Mouse (Mus musculus) cerebellum, adult 18-20 months (tissue): ENCODE data around the gene Acnat1.
"Not testable (repeated sequence)": the region's sequence is repeated elsewhere in the genome, so short reads cannot be mapped to it uniquely, and the experiment has no call there.

Experiments
- DNase-seq, 2 experiments: peaks; one replicate each; pipeline ENCODE4 v3.0.0; 2021

The Acnat1 gene

DNA sequence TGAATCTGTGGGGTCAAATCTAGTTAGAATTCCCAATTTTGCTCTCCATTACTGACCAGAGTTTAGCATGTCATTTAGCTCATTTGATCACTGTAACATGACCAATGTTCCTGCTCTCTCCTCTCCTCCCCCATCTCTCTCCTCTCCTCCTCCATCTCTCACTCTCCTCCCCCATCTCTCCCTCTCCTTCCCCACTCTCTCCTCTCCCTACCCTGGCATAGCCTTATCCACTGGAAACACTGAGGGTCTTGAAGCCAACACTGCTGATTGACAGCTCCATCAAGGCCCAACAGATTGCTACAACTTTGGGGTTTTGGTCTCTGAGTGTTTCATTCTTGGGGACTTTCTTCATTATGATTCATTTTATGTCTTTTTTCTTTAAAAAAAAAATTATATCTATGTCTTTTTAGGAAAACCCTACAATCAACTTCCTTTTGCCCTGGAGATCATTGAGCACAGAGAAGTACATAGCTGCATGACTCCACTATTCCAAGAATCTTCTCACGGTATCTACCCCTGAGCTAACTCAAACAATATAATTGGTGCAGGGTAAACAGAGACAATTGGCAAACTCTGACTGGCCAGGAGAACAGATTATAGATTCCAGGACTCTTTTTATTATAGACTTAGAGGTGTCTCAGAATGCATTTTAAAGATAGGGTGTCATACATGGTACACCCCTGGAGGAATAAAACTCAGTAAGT is 21.7 kb downstream of the Acnat1 start:
- DNase-seq: no peak

DNA sequence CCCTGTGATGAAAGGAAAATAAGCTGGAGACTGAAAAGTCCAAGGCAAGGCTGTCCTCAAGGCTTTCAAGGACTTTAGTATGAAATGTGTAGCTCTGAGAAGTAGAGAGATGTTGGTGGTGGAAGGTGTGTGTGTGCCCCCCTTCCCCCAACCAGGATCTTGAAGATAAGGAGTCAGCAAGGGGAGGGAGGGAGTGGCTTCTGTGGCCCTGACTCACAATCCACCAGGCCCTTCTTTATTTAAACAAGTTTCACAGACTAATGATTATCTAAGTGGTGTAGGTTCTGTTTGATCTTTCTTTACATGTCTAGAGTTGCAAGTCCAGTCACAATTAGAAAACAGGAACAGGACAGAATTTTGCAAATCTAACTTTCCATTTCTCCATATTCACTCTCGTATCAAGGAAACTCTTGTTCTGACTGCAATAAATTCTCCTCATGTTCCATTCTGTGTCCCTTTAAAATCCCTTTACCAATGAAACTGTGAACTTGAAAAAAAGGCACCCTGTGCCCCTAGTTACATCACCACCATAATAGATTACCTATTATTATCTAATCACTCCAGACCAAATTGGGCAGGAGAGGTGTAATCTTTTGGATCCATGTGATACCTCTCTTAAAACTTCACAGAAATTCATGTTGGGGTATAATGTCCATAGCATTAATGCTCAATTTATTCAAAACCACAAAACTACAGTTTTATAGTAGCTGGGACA is 22.4 kb downstream of the Acnat1 start:
- not testable (repeated sequence) for DNase-seq

DNA sequence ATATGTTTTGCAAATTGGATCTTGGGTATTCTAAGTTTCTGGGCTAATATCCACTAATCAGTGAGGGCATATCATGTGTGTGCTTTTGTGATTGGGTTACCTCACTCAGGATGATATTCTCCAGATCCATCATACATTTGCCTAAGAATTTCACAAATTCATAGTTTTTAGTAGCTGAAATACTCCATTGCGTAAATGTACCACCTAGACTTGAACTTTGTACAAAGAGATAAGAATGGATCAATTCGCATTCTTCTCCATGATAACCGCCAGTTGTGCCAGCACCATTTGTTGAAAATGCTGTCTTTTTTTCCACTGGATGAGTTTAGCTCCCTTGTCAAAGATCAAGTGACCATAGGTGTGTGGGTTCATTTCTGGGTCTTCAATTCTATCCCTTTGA is 36.7 kb downstream of the Acnat1 start:
- not testable (repeated sequence) for DNase-seq

DNA sequence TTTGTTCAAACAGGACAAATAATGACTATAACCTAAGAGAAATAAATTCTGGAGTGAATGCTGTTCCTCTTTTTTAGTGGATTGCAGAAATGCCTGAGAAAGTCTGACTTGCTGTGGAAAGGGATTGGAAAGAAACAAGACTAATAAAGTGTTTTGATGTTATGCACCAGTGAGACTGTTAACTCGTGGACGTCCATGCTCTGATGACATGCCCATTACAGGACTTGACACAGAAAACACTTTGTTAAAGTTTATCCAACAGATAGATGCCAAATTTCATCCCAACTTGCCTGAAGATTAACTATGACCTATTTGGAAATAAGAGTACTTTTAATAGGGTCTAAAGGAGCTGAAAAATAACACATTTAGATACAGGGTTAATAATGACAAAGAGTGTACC is 63.6 kb downstream of the Acnat1 start:
- DNase-seq: not testable (repeated sequence)

DNA sequence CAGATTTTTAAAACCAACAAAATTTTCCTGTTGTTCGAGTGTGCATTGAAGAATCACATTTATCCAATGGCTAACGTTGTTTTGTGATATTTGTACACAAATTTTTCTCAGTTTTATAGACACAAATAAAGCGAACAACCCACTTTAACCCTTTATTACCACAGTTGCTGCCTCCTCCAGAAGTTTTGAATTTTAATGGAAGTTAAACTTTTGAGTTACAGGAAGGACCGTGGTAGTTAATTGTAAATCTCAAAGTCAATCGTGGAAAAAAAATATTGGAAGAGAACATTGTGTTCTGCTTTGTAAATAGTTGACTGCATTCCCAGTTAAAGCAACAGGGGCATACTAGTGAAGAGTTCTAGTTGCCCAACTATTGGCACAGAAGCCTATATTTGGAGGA is 65.8 kb downstream of the Acnat1 start, which contains the start of gene Acnat2:
Gene Acnat2, minus strand, starts transcription at position 195 of the 400 bp plus-strand sequence.
- DNase-seq: not testable (repeated sequence)
